Mouse (Mus musculus) intestine, embryonic 14.5 days (tissue): Measurements from ENCODE around the gene Sim2. TPM values are rescaled to one million over a fixed set of nuclear protein-coding genes. Genes with fewer than 3 reads are reported as not detected.
A peak's percentile ranks its signal among the peaks of the same experiment; 100 is the strongest.

Experiments
- ATAC-seq: fragments of 200-750 bp; cut with Nextera tagmentation; replicated peaks from 2 replicates; pipeline ENCODE4 v1.8.0; 2017; ENCODE audit warnings: low read depth, moderate number of reproducible peaks, moderate TSS enrichment, moderate library complexity; ENCODE audit not compliant: low FRiP score, low TSS enrichment
- DNase-seq: peaks from one replicate; pipeline ENCODE4 v3.0.0-alpha.2; 2018; ENCODE audit warnings: low spot score
- H3K27ac ChIP-seq: fragments of 300-500 bp; sonication (generic); 2 replicates; pipeline ENCODE4 v1.5.1; 2014; ENCODE audit warnings: low read depth, mild to moderate bottlenecking, control low read depth
- H3K27me3 ChIP-seq: fragments of 300-500 bp; sonication (generic); replicated peaks from 2 replicates; pipeline ENCODE4 v1.6.1; 2014; ENCODE audit warnings: low read length, control low read depth; ENCODE audit not compliant: control insufficient read depth, insufficient read depth
- H3K36me3 ChIP-seq: fragments of 300-500 bp; sonication (generic); 2 replicates; pipeline ENCODE4 v1.6.1; 2014; ENCODE audit warnings: low read length, control low read depth; ENCODE audit not compliant: control insufficient read depth, insufficient read depth
- H3K4me1 ChIP-seq: fragments of 300-500 bp; sonication (generic); replicated peaks from 2 replicates; pipeline ENCODE4 v1.6.1; 2014; ENCODE audit warnings: low read length, control low read depth, mixed read lengths; ENCODE audit not compliant: control insufficient read depth, insufficient read depth
- H3K4me2 ChIP-seq: fragments of 300-500 bp; sonication (generic); 2 replicates; pipeline ENCODE4 v1.6.1; 2014; ENCODE audit warnings: low read length
- H3K4me3 ChIP-seq: fragments of 300-500 bp; sonication (generic); 2 replicates; pipeline ENCODE4 v1.5.1; 2014; ENCODE audit warnings: low read depth, low read length, control low read depth, mixed read lengths
- H3K9ac ChIP-seq: fragments of 300-500 bp; sonication (generic); 2 replicates; pipeline ENCODE4 v1.6.1; 2014; ENCODE audit warnings: mild to moderate bottlenecking, low read length
- H3K9me3 ChIP-seq: fragments of 300-500 bp; sonication (generic); 2 replicates; pipeline ENCODE4 v1.6.1; 2016; ENCODE audit warnings: low read length, control low read depth; ENCODE audit not compliant: control insufficient read depth
- WGBS: fragments of 180-500 bp; shearing (Covaris S2); extraction: QIAGEN DNeasy Blood & Tissue Kit; methylation state at CpG from one replicate; pipeline ENCODE4 v1.1.7; 2014; 5-methylcytosine and 5-hydroxymethylcytosine counted together
- polyA plus RNA-seq: library from polyadenylated mRNA; unstranded; fragments of >200 nt; fragmentation: Nextera tagmentation; extraction: Ambion mirVana; gene quantifications from 2 replicates; pipeline ENCODE4 v1.2.1, GENCODE M21; 2014

Gene Sim2
- polyA plus RNA-seq, 1 experiment from 2014 or later = not detected

- 6% methylated on average over 14 of the region's 14 CpGs for WGBS
These were observed 4.3 kb downstream of the Sim2 start for GRCm38 (mm10) chr16:94088819-94089692.

GRCm38 (mm10) chr16:94092511-94093150 is 7.9 kb downstream of the Sim2 start:
- no peak overlapping the region for H3K4me3 ChIP-seq
- H3K9me3 ChIP-seq = no peaks in the 10 kb centered on the region
- no peaks in the 10 kb centered on the region for H3K4me1 ChIP-seq
- H3K27ac ChIP-seq = no peak overlapping the region
- no peak overlapping the region for H3K4me2 ChIP-seq
- ATAC-seq (no peak), DNase-seq (peak; percentile 65)
- peaks cover 100% of the 10 kb centered on the region for H3K27me3 ChIP-seq
- H3K9ac ChIP-seq = no peak overlapping the region
- H3K36me3 ChIP-seq = no peaks in the 10 kb centered on the region
- 3% methylated on average over 12 of the region's 12 CpGs for WGBS

More at GRCm38 (mm10) chr16:94088819-94089692, 4.3 kb downstream of the Sim2 start:
- Histone ChIP-seq H3K36me3 (no peaks in the 10 kb centered on the region), H3K27me3 (peaks cover 99% of the 10 kb centered on the region), H3K4me3 (no peak overlapping the region), H3K9ac (no peak overlapping the region), H3K9me3 (no peaks in the 10 kb centered on the region), H3K4me2 (no peak overlapping the region), H3K27ac (no peak overlapping the region), H3K4me1 (peaks cover 10% of the 10 kb centered on the region)
- no peak for DNase-seq
- no peak for ATAC-seq

- no peak overlapping the region for H3K27ac ChIP-seq
- H3K4me2 ChIP-seq = no peak overlapping the region
- 2% methylated on average over 24 of the region's 24 CpGs for whole genome bisulfite sequencing
- no peak overlapping the region for H3K4me3 ChIP-seq
- no peak overlapping the region for H3K9ac ChIP-seq
- H3K9me3 ChIP-seq = no peaks in the 10 kb centered on the region
- no peaks in the 10 kb centered on the region for H3K4me1 ChIP-seq
- peak; percentile 73 for DNase-seq
- H3K27me3 ChIP-seq = peaks cover 100% of the 10 kb centered on the region
- no peaks in the 10 kb centered on the region for H3K36me3 ChIP-seq
- no peak for ATAC-seq
These were observed 8.6 kb downstream of the Sim2 start for GRCm38 (mm10) chr16:94093151-94093863.

GRCm38 (mm10) chr16:94094251-94095108 is 9.7 kb downstream of the Sim2 start:
- Histone ChIP-seq H3K36me3 (no peaks in the 10 kb centered on the region), H3K9me3 (no peaks in the 10 kb centered on the region), H3K9ac (no peak overlapping the region), H3K4me2 (no peak overlapping the region), H3K27me3 (peaks cover 100% of the 10 kb centered on the region), H3K27ac (no peak overlapping the region), H3K4me1 (no peaks in the 10 kb centered on the region), H3K4me3 (no peak overlapping the region)
- DNase-seq (peak; percentile 72), ATAC-seq (no peak)
- 1% methylated on average over 48 of the region's 48 CpGs for WGBS

GRCm38 (mm10) chr16:94095109-94095822 is 10.5 kb downstream of the Sim2 start:
- no peaks in the 10 kb centered on the region for H3K9me3 ChIP-seq
- no peaks in the 10 kb centered on the region for H3K4me1 ChIP-seq
- H3K4me3 ChIP-seq = no peak overlapping the region
- H3K4me2 ChIP-seq = no peak overlapping the region
- peak; percentile 78 for DNase-seq
- ATAC-seq = no peak
- WGBS = 1% methylated on average over 26 of the region's 26 CpGs
- peaks cover 100% of the 10 kb centered on the region for H3K27me3 ChIP-seq
- no peaks in the 10 kb centered on the region for H3K36me3 ChIP-seq
- no peak overlapping the region for H3K27ac ChIP-seq
- H3K9ac ChIP-seq = no peak overlapping the region

GRCm38 (mm10) chr16:94096479-94096878 is 11.7 kb downstream of the Sim2 start:
- H3K9ac ChIP-seq = no peak overlapping the region
- DNase-seq = peak; percentile 74
- no peaks in the 10 kb centered on the region for H3K9me3 ChIP-seq

GRCm38 (mm10) chr16:94097724-94098455 is 13.2 kb downstream of the Sim2 start:
- 11% methylated on average over 12 of the region's 12 CpGs for WGBS

More at GRCm38 (mm10) chr16:94096479-94096878, 11.7 kb downstream of the Sim2 start:
- peaks cover 89% of the 10 kb centered on the region for H3K27me3 ChIP-seq
- no peak overlapping the region for H3K27ac ChIP-seq
- 2% methylated on average over 14 of the region's 14 CpGs for WGBS
- H3K4me1 ChIP-seq = no peaks in the 10 kb centered on the region; the same call in 1 of the 2 replicates
- no peaks in the 10 kb centered on the region for H3K36me3 ChIP-seq
- H3K4me2 ChIP-seq = no peak overlapping the region
- ATAC-seq = no peak
- no peak overlapping the region for H3K4me3 ChIP-seq

More at GRCm38 (mm10) chr16:94097724-94098455, 13.2 kb downstream of the Sim2 start:
- Histone ChIP-seq H3K4me3 (no peak overlapping the region), H3K9me3 (no peaks in the 10 kb centered on the region), H3K36me3 (no peaks in the 10 kb centered on the region), H3K9ac (no peak overlapping the region), H3K27me3 (peaks cover 75% of the 10 kb centered on the region), H3K27ac (no peak overlapping the region), H3K4me1 (no peaks in the 10 kb centered on the region; the same call in 1 of the 2 replicates), H3K4me2 (no peak overlapping the region)
- DNase-seq (no peak), ATAC-seq (peak; percentile 82; the same call in 1 of the 2 replicates)
